Mouse (Mus musculus): ENCODE measurements around the gene Pidd1. TPM values are rescaled to one million over a fixed set of nuclear protein-coding genes. Genes with fewer than 3 reads are reported as not detected.

The Pidd1 gene
- polyA plus RNA-seq, 1 experiment, result 39.6 TPM

DNA sequence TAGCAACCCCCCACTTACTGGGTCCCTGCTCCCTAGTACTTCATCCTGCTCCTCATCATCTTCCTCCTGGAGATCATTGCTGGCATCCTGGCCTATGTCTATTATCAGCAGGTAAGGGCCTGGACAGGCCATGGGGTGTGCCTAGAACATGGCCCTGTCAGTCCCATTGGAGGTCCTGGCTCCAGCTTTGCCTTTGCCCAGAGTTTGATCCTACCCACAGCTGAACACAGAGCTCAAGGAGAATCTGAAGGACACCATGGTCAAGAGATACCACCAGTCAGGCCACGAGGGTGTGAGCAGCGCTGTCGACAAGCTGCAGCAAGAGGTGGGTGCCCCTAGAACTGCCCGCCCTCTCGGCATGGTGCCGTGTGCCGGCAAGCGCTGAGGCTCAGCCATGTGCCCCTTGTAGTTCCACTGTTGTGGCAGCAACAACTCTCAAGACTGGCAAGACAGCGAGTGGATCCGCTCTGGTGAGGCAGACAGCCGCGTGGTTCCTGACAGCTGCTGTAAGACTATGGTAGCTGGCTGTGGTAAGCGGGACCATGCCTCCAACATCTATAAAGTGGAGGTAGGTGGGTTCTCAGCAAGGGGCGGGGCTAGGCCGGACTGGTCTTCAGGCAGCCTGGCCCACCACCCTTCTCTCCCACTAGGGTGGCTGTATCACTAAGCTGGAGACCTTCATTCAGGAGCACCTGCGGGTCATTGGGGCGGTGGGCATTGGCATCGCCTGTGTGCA is 26.2 kb upstream of the Pidd1 start:
- Histone ChIP-seq H3K4me1 (ENCODE audit: control insufficient read depth, insufficient read depth, low read length) (peaks cover 11% of the 10 kb centered on the region), H3K27ac (ENCODE audit: control insufficient read depth, insufficient read depth, low read depth, low read length, poor library complexity) (no peak overlapping the region; the same call in 1 of the 2 replicates), H3K4me3 (replicated peaks; ENCODE audit: control insufficient read depth, low read depth, low read length) (no peak overlapping the region)
- TF ChIP-seq CTCF (IDR thresholded peaks at IDR 0.05; ENCODE audit: control insufficient read depth, insufficient read depth, low read length) (no peak), POLR2A (IDR thresholded peaks at IDR 0.05; ENCODE audit: borderline replicate concordance, control insufficient read depth, low read depth, low read length) (no peak)
- 91% methylated on average over 18 of the region's 18 CpGs for WGBS

DNA sequence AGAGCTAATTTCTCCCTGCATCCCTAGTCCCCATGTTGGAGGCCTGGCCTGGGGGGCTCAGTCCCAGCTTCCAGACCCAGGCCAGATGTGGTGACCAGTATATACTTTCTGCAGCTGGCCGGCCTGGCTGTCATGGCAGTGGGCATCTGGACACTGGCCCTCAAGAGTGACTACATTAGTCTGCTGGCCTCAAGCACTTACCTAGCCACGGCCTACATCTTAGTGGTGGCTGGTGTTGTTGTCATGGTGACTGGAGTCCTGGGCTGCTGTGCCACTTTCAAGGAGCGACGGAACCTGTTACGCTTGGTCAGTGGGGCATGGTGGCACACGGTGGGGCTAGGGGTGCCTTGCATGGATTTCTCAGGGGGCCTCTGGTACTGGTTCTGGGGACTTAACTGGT is 25.5 kb upstream of the Pidd1 start:
- no peak for TF ChIP-seq CTCF (IDR thresholded peaks at IDR 0.05; ENCODE audit: control insufficient read depth, insufficient read depth, low read length)
- TF ChIP-seq POLR2A (IDR thresholded peaks at IDR 0.05; ENCODE audit: borderline replicate concordance, control insufficient read depth, low read depth, low read length), result no peak
- Histone ChIP-seq H3K4me3 (replicated peaks; ENCODE audit: control insufficient read depth, low read depth, low read length) (no peak overlapping the region), H3K27ac (ENCODE audit: control insufficient read depth, insufficient read depth, low read depth, low read length, poor library complexity) (no peak overlapping the region), H3K4me1 (ENCODE audit: control insufficient read depth, insufficient read depth, low read length) (peaks cover 11% of the 10 kb centered on the region)
- 76% methylated on average over 6 of the region's 6 CpGs for WGBS

DNA sequence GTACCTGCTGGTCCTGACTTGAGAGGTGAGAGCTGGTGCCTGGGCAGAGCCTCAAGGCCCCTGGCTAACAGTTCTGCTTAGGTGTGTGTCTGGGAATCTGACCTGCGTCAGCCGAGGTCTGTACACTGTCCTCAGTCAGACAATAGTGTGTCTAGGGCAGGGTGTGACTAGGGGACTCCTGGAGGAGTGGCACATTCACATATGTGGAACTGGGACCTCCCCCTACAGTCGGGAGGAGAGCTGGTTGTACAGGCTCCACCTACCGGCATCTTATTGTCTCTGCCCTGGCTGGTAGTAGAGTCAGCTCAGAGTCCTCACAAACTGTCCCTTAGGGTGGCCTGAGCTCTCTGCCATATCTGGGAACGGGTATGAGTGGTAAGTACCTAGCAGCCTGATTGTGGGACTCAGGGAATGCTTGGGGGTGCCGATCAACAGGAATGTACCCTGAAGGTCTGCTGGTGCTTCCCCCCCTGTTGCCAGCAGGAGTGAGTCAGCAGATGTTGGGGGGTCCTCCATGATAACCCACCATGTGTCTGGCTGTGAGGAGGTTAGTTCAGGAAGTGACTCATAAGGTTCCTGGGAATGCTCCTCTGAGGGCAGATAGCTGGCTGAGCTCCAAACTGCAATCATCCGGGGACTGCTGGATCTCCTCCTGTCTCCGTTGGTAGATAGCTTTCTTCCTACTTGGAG is 24.8 kb upstream of the Pidd1 start:
- WGBS, result 5% methylated on average over 8 of the region's 8 CpGs
- H3K4me3 ChIP-seq (replicated peaks; ENCODE audit: control insufficient read depth, low read depth, low read length), result peak overlapping the region; percentile 100
- peaks cover 10% of the 10 kb centered on the region for H3K4me1 ChIP-seq (ENCODE audit: control insufficient read depth, insufficient read depth, low read length)
- peak overlapping the region; percentile 81 for H3K27ac ChIP-seq (ENCODE audit: control insufficient read depth, insufficient read depth, low read depth, low read length, poor library complexity)
- TF ChIP-seq POLR2A (IDR thresholded peaks at IDR 0.05; ENCODE audit: borderline replicate concordance, control insufficient read depth, low read depth, low read length) (no peak), CTCF (IDR thresholded peaks at IDR 0.05; ENCODE audit: control insufficient read depth, insufficient read depth, low read length) (peak; percentile 29; the same call in 1 of the 2 replicates)

DNA sequence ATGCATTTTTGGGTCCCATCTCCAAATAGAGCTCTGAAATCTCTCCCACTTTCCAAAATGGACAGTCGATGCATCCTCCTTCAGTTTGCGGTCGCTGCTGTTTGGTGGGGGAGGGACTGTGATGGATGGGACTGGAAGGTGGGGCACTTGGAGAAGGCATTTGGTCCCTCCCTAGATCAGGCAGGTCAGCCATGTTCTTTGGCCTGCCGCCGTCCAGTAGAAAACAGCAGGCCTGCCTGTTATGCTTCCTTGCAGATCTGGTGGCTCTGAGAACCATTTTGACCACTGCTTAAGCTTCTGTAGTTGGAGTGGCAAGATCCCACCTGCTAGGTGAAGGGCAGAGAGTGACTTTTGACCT is 24.3 kb upstream of the Pidd1 start:
- peaks cover 9% of the 10 kb centered on the region for H3K4me1 ChIP-seq (ENCODE audit: control insufficient read depth, insufficient read depth, low read length)
- peak overlapping the region; percentile 81 for H3K27ac ChIP-seq (ENCODE audit: control insufficient read depth, insufficient read depth, low read depth, low read length, poor library complexity)
- peak overlapping the region; percentile 100 for H3K4me3 ChIP-seq (replicated peaks; ENCODE audit: control insufficient read depth, low read depth, low read length)
- TF ChIP-seq POLR2A (IDR thresholded peaks at IDR 0.05; ENCODE audit: borderline replicate concordance, control insufficient read depth, low read depth, low read length) (no peak), CTCF (IDR thresholded peaks at IDR 0.05; ENCODE audit: control insufficient read depth, insufficient read depth, low read length) (no peak)
- 43% methylated on average over 5 of the region's 5 CpGs for whole genome bisulfite sequencing

DNA sequence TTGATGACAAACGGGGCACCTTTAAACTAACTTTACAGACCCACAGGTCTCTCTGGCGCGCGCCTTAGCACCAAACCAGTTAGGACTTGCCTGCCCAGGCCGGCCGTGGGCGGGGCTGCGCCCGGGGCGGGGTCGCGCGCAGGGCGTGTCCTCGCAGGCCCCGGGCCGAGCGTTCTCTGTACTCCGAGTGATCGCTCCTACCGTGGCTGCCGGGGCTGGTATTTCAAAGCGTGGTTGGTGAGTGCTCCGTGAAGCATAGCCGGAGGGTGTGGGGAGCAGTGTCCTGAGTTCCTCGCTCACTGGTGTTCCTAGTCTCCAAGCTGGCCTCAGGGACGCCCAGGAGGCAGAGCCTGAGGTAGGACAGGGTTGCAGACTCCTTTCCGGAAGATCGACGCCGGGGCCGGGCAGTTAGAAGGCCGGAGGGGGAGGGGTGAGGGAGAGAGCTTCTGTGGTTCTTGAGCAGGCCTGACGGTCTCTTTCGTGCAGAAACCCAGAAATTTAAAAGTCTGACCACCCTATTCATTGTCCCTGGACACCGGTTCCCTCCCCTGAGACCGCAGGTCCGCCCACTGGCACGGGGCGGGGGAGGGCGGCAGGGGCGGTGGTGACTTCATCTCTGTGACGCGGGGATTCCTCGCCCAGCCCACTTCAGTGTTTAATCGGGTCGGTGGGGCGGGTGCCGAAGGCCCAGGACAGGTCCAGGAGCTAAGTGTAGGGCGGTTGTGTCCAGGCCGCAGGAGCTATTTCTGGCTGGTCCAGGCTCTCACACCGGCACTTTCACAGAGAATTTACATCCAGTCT is 23.6 kb upstream of the Pidd1 start, which contains the start of gene Cd151:
TSS of gene Cd151 (plus strand) at position 163 of the 801 bp plus-strand sequence.
- H3K27ac ChIP-seq (ENCODE audit: control insufficient read depth, insufficient read depth, low read depth, low read length, poor library complexity), result peak within 1 kb of the TSS; percentile 81
- peak; percentile 71 for TF ChIP-seq POLR2A (IDR thresholded peaks at IDR 0.05; ENCODE audit: borderline replicate concordance, control insufficient read depth, low read depth, low read length)
- TF ChIP-seq CTCF (IDR thresholded peaks at IDR 0.05; ENCODE audit: control insufficient read depth, insufficient read depth, low read length), result no peak; the same call in 1 of the 2 replicates
- 1% methylated on average over 52 of the region's 52 CpGs for WGBS
- H3K4me1 ChIP-seq (ENCODE audit: control insufficient read depth, insufficient read depth, low read length), result peaks cover 9% of the 10 kb centered on the region
- H3K4me3 ChIP-seq (replicated peaks; ENCODE audit: control insufficient read depth, low read depth, low read length), result peak within 1 kb of the TSS; percentile 100

DNA sequence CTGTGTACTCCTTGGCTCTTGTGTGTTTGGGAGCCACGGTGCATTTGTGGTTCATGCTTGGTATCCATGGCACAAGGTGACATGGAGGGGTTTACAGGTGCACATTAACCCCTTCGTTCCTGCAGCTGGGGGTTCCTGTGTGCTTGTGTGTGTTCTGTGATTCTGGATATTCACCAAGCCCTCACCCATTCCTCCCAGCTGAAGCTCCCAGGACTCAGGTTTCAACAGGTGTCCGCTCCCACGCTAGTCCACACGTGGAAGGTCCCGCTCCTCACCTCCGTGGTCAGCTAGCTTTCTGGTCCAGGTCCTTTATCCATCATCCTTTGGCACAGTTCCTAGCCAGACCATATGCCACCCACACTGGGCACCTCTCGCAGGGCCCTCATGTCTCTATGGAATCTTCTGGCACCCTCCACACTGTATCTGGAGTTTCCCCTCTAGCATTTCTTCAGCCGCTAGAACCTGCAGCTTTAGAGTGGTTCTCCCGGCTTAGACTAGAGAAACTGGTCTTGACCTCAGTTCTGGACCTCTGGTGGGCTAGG is 22.9 kb upstream of the Pidd1 start:
- Histone ChIP-seq H3K4me3 (replicated peaks; ENCODE audit: control insufficient read depth, low read depth, low read length) (peak overlapping the region; percentile 38), H3K4me1 (ENCODE audit: control insufficient read depth, insufficient read depth, low read length) (peaks cover 9% of the 10 kb centered on the region), H3K27ac (ENCODE audit: control insufficient read depth, insufficient read depth, low read depth, low read length, poor library complexity) (peak overlapping the region; percentile 81)
- 70% methylated on average over 10 of the region's 10 CpGs for WGBS
- TF ChIP-seq CTCF (IDR thresholded peaks at IDR 0.05; ENCODE audit: control insufficient read depth, insufficient read depth, low read length) (no peak), POLR2A (IDR thresholded peaks at IDR 0.05; ENCODE audit: borderline replicate concordance, control insufficient read depth, low read depth, low read length) (no peak)

DNA sequence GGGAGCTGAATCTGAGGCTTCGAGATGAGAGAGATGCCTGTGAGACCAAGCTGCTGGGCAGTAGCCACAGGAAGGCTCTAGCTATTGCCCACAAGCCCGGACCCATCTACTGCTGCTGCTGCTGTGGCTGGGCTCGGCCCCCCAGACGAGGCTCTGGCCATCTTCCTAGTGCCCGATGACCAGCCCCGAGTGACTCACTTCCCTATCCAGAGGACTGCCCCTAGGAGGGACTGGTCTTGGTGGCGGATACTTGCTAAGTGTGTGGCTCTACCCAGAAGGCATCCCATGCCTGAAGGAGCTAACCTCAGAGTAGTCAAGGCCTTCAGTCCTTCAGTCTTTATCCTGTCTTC is 22.2 kb upstream of the Pidd1 start:
- TF ChIP-seq POLR2A (IDR thresholded peaks at IDR 0.05; ENCODE audit: borderline replicate concordance, control insufficient read depth, low read depth, low read length) (no peak), CTCF (IDR thresholded peaks at IDR 0.05; ENCODE audit: control insufficient read depth, insufficient read depth, low read length) (no peak)
- WGBS, result 60% methylated on average over 7 of the region's 7 CpGs
- no peak overlapping the region for H3K4me3 ChIP-seq (replicated peaks; ENCODE audit: control insufficient read depth, low read depth, low read length)
- peaks cover 9% of the 10 kb centered on the region for H3K4me1 ChIP-seq (ENCODE audit: control insufficient read depth, insufficient read depth, low read length)
- H3K27ac ChIP-seq (ENCODE audit: control insufficient read depth, insufficient read depth, low read depth, low read length, poor library complexity), result no peak overlapping the region

Data from bone marrow, adult 2 months (tissue).